Mouse (Mus musculus) liver, embryonic 14.5 days (tissue): Measurements from ENCODE around the gene Imp3. TPM values are rescaled to one million over a fixed set of nuclear protein-coding genes. Genes with fewer than 3 reads are reported as not detected.

ENCODE experiments used
- ATAC-seq: fragments of 200-750 bp; cut with Nextera tagmentation; 2 replicates; pipeline ENCODE4 v1.8.0; 2017; ENCODE audit warnings: moderate number of reproducible peaks, mild to moderate bottlenecking, moderate library complexity; ENCODE audit not compliant: insufficient read depth
- DNase-seq, 3 experiments: peaks; one replicate each; pipeline ENCODE4 v3.0.0-alpha.2; 2012 to 2013; ENCODE audit warnings: low read depth in 3 of 3, low spot score in 3 of 3
- H3K27ac ChIP-seq: fragments of 300-500 bp; sonication (generic); 2 replicates; pipeline ENCODE4 v1.5.1; 2014; ENCODE audit warnings: moderate library complexity, mild to moderate bottlenecking, control low read depth, inconsistent platforms
- H3K27me3 ChIP-seq: fragments of 300-500 bp; sonication (generic); 2 replicates; pipeline ENCODE4 v1.6.1; 2014; ENCODE audit warnings: mild to moderate bottlenecking, low read length, moderate library complexity; ENCODE audit not compliant: control insufficient read depth, insufficient read depth
- H3K36me3 ChIP-seq: fragments of 300-500 bp; sonication (generic); replicated peaks from 2 replicates; pipeline ENCODE4 v1.6.1; 2014; ENCODE audit warnings: low read depth; ENCODE audit not compliant: control insufficient read depth, insufficient read depth
- H3K4me1 ChIP-seq, 2 experiments: fragments of 200-500 bp in 1 of 2; fragments of 300-500 bp in 1 of 2; sonication (generic) in 1 of 2; replicated peaks; 2 replicates each; pipeline ENCODE4 v1.6.1; 2012 to 2014; ENCODE audit warnings: antibody characterized with exemption in 1 of 2, inconsistent platforms in 1 of 2, low read length in 1 of 2; ENCODE audit not compliant: control insufficient read depth in 2 of 2, insufficient read depth in 2 of 2
- H3K4me2 ChIP-seq: fragments of 300-500 bp; sonication (generic); 2 replicates; pipeline ENCODE4 v1.6.1; 2014; ENCODE audit warnings: low read depth, mild to moderate bottlenecking, control low read depth, moderate library complexity
- H3K4me3 ChIP-seq, 2 experiments: fragments of 200-500 bp in 1 of 2; fragments of 300-500 bp in 1 of 2; sonication (generic) in 1 of 2; 2 replicates each; pipeline ENCODE4 v1.5.1; 2012 to 2014; ENCODE audit warnings: low read depth in 2 of 2, low read length in 2 of 2, mild to moderate bottlenecking in 2 of 2, control low read depth in 1 of 2, inconsistent platforms in 1 of 2, moderate library complexity in 1 of 2; ENCODE audit not compliant: insufficient read depth in 1 of 2
- H3K9ac ChIP-seq: fragments of 300-500 bp; sonication (generic); replicated peaks from 2 replicates; pipeline ENCODE4 v1.6.1; 2014; ENCODE audit warnings: mild to moderate bottlenecking, control low read depth, moderate library complexity
- H3K9me3 ChIP-seq: fragments of 300-500 bp; sonication (generic); 2 replicates; pipeline ENCODE4 v1.6.1; 2016; ENCODE audit warnings: low read length, mixed read lengths; ENCODE audit not compliant: control insufficient read depth
- CTCF ChIP-seq: IDR thresholded peaks from 2 replicates; pipeline ENCODE4 v1.5.1; 2016; ENCODE audit warnings: antibody characterized with exemption, low read depth, control low read depth
- EP300 ChIP-seq: IDR thresholded peaks from 2 replicates; pipeline ENCODE4 v1.6.1; 2016; ENCODE audit warnings: antibody characterized with exemption, low read depth
- WGBS: fragments of 180-500 bp; shearing (Covaris S2); extraction: QIAGEN DNeasy Blood & Tissue Kit; methylation state at CpG from one replicate; pipeline ENCODE4 v1.1.7; 2014; ENCODE audit not compliant: insufficient replicate concordance; 5-methylcytosine and 5-hydroxymethylcytosine counted together
- polyA plus RNA-seq, 2 experiments: library from polyadenylated mRNA; depleted of rRNA in 1 of 2; stranded (reverse) in 1 of 2; unstranded in 1 of 2; fragments of >200 nt; fragmentation: Nextera tagmentation in 1 of 2; extraction: Ambion mirVana in 1 of 2; gene quantifications; 2 replicates each; pipeline versions ENCODE4 v1.2.1 to v1.2.3; 2012 to 2014

The Imp3 gene
- polyA plus RNA-seq, 2 experiments = 49.0 to 69.2 TPM

DNA sequence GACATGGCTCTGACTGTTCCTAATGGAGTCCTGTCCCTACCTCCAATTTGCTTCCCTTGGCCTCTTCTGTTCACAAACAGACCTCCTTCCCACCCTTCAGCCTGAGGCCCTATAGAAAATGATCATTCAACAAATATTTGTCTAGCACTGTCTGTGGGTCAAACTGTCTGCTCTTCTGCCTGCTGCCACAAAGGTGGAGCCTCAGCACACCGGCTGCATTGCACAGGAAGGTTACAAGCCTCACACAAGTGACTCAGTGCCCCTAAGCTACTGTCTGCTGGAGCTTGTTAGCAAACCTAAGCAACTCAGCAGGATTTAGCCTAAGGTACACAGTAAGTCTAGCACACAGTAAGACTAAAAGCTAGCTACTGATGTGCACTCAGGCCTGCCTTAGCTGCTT is 26.3 kb upstream of the Imp3 start:
- Histone ChIP-seq H3K4me2 (no peak overlapping the region), H3K36me3 (no peaks in the 10 kb centered on the region), H3K27me3 (no peaks in the 10 kb centered on the region), H3K9ac (no peak overlapping the region), H3K27ac (no peak overlapping the region), H3K4me3 (no peak overlapping the region), H3K4me1 (0 out of 4 replicates have a peak, but pooled peaks cover 0 to 2% of the 10 kb centered on the region in 2 experiments), H3K9me3 (no peaks in the 10 kb centered on the region)
- WGBS = 45% methylated on average over 1 of the region's 1 CpGs
- ATAC-seq (no peak), DNase-seq (no peak)
- TF ChIP-seq EP300 (no peak), CTCF (no peak)

DNA sequence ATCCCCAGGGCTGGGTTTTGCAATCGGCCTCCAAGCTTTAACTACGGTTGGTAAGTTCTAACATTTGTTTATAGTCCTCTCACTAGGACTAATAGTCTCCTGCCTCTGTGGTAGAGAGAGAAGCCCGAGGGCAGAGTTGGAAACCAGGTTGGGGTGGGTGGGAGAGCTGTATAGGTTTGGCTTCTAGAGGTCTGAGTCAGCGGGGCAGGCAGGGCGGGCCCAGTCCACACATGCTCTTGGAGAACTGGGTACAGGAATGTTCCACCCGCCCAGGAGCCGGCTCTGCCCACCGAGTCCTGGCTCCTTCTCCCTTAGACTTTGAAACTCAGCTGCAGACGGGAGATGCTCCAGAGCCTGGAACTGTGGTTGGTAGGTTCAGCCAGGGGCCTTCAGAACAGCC is 23.3 kb upstream of the Imp3 start:
- 63% methylated on average over 9 of the region's 9 CpGs for WGBS
- no peak overlapping the region for H3K4me3 ChIP-seq
- 0 out of 4 replicates have a peak, but pooled peaks cover 0 to 2% of the 10 kb centered on the region in 2 experiments for H3K4me1 ChIP-seq
- no peaks in the 10 kb centered on the region for H3K36me3 ChIP-seq
- DNase-seq (no peak), ATAC-seq (no peak)
- no peak overlapping the region for H3K9ac ChIP-seq
- no peaks in the 10 kb centered on the region for H3K27me3 ChIP-seq
- H3K27ac ChIP-seq = no peak overlapping the region
- H3K4me2 ChIP-seq = no peak overlapping the region
- TF ChIP-seq CTCF = no peak
- no peak for TF ChIP-seq EP300
- no peaks in the 10 kb centered on the region for H3K9me3 ChIP-seq

DNA sequence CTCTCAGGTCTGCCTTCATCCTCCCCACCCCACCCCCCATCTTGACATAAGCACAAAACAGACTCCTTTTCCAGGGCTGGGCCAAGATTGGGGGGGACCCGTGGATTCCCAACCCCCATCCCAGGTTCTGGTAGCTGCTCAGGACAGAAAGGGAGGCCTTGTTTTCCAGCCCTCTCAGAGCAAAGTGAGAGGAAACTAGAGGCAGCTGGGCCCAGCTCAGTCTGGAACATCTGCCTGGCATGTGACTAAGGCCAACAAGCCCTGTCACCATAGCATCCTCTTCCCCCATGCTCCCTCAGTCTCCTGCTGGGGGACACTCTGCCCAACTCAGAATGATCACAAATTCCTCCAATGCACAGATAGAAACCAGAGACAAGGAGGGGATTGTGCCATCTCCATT is 22.2 kb upstream of the Imp3 start:
- DNase-seq (no peak), ATAC-seq (no peak)
- Histone ChIP-seq H3K4me1 (0 out of 4 replicates have a peak, but pooled peaks cover 0 to 2% of the 10 kb centered on the region in 2 experiments), H3K4me3 (no peak overlapping the region), H3K27me3 (no peaks in the 10 kb centered on the region), H3K4me2 (no peak overlapping the region), H3K36me3 (no peaks in the 10 kb centered on the region), H3K9ac (no peak overlapping the region), H3K27ac (no peak overlapping the region), H3K9me3 (no peaks in the 10 kb centered on the region)
- TF ChIP-seq EP300 (no peak), CTCF (no peak; the same call in 1 of the 2 replicates)
- 57% methylated on average over 1 of the region's 1 CpGs for WGBS

DNA sequence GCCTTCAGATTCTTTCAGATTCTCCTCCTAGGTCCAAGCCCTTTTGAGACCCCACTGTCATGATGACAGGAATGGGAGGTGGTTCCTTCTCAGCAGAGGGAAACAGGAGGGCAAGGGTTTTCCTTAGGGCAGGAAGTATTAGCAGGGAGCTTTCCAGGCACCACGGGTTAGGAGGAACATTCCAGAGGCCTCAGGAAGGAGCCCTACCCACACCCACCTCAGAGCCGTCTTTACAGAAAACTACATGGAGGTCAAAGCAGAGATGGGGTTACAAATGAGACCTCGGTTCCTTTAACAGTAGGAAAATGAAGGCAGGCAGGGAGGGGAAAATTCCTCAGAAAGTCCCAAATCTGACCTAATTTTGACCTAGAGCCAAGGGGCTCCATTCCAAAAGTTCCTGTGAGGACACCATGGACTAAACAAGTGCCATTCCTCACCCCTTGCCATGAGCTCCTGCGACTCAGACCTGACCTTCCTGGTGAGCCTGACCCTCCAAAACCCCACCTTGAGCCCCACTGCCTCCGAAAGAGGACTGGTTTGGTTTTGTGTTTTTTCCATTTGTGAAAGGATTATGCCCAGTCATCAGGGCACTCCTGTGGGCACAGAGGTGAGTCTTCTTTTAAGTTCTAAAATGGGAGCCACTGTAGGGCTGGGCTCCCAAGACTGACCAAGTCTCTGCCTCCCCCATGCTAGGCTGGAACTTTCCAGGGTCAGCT is 21.4 kb upstream of the Imp3 start:
- DNase-seq (no peak), ATAC-seq (no peak)
- no peaks in the 10 kb centered on the region for H3K27me3 ChIP-seq
- WGBS = 55% methylated on average over 5 of the region's 5 CpGs
- H3K36me3 ChIP-seq = no peaks in the 10 kb centered on the region
- no peaks in the 10 kb centered on the region for H3K9me3 ChIP-seq
- no peak overlapping the region for H3K4me3 ChIP-seq
- H3K9ac ChIP-seq = no peak overlapping the region
- H3K27ac ChIP-seq = no peak overlapping the region
- no peaks in the 10 kb centered on the region for H3K4me1 ChIP-seq
- no peak for TF ChIP-seq EP300
- TF ChIP-seq CTCF = no peak
- no peak overlapping the region for H3K4me2 ChIP-seq

DNA sequence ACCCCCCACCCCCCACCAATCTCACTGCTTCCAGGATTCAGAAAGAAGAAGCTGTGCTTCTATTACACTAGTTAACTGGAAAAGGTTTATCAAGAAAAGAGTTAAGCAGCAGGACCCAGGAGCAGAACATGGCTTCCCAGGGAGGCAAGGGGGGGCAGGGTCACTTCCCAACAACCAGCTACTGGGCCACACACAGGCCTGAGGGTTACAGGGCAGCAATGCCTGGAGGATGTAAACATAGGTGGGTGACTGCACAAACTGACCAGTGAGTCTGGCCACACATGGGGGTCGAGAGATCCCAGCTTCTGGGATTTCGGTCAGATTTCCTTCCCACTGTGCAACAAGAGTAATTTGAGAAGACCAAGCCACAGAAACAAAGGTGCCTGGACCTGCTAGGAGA is 20.1 kb upstream of the Imp3 start:
- Histone ChIP-seq H3K4me2 (no peak overlapping the region), H3K9ac (no peak overlapping the region), H3K9me3 (no peaks in the 10 kb centered on the region), H3K36me3 (no peaks in the 10 kb centered on the region), H3K4me1 (no peaks in the 10 kb centered on the region), H3K27ac (no peak overlapping the region), H3K4me3 (no peak overlapping the region), H3K27me3 (no peaks in the 10 kb centered on the region)
- WGBS = 74% methylated on average over 2 of the region's 2 CpGs
- no peak for DNase-seq
- ATAC-seq = no peak
- TF ChIP-seq CTCF (no peak), EP300 (no peak)
